Mouse (Mus musculus) embryo, embryonic 11 days (tissue): ENCODE measurements at regions not wholly inside any gene's neighbourhood (a gene's known extent, or its start where the extent isn't known, plus 50 kb on each side); places are given as distances from the start of the nearest gene placed in this dataset.

Experiments
- DNase-seq: peaks from one replicate; pipeline ENCODE4 v3.0.0-alpha.2; 2015

GRCm38 (mm10) chr6:89007516-89007915 lies 105.5 kb downstream of the Tpra1 start:
- no peak for DNase-seq

- peak; percentile 83 for DNase-seq
Observed at GRCm38 (mm10) chr6:89008614-89009171, 106.6 kb downstream of the Tpra1 start.

- DNase-seq, result peak; percentile 78
Observed at GRCm38 (mm10) chr6:89012998-89013689, 111.1 kb downstream of the Tpra1 start.

DNA sequence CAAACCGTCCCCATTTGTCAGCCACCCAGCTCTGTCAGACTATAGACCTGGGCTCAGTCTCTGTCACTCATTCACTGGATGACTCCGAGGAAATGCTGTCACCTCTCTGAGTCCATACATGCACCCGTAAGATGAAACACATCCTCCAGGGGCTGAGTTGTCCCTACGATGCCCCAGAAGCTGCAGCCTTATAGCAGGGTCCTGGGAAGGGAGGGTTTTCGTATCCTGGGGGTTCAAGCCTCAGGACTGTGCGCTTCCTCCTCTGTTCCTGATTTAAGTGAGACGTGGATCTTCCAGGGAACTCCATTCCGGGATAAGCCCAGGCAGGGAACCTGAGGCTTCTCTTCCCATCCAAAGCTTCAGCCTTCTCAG lies 111.6 kb downstream of the Tpra1 start:
- no peak for DNase-seq

DNA sequence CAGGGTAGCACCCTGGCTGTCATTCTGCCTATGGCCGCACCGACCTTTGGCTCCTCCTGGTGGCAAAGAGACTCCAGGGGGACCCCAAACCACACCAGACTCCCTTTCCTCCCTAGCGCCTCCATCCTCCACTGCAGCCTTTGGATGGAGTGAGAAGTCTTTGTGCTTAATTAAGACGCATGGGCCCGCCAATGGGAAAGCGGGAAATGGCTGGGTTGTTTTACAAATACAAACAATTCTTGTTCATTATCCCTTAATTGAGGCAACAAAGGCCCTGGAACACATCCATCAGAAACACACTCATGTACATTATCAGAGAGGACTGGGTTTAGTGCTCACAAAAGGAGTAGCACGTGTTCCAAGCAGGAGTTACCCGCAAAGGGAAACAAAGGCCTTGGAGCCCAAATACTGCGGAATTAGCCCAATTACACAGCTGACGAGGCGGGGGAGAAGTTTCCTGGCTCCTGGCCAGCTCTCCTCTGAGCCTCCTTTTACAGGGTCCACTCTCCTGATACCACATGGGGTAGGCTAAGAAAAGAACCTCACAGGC lies 122.1 kb downstream of the Tpra1 start:
- DNase-seq, result no peak

DNA sequence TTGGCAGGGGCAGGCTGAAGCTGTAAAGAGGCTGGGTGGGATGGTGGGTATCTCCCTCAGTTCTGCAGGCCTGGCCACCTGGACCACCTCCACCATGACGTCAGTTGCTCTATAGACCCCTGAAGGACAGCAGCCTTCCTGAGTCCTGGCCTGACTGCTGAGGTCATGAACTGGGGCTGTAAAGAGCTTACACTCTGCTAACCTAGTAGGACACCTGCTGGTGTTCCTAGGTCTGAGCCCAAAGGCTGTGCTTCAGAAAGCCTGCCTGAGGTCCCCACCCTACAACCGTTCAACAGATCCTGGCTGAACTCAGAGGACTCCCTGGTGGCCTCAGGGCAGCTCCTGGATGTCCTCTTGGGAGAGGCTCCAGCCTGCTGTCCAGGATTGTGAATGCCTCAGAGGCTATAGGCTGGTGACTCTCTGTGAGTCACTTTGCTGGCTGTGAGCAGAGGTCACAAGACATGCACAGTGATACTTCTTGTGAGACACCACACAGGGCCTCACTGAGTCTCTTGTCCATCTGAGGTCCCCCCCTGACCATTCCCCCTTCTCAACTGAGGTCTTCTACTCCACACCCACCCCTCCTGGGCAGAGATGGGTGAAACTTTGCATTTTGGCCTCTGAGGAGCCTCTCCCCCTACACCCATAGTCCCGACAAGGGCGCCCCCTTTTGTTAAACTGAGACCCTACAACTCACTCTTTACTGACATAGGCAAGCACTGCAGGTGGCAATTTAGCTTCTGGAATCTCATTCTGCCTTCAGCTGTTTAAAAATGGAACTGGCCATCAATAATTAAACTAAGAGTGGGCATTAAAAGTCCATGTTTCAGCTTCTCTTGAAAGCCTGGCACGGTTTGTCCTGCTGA lies 131.6 kb downstream of the Tpra1 start:
- DNase-seq, result no peak

- no peak for DNase-seq
Observed at GRCm38 (mm10) chr6:89034455-89034854, 132.4 kb downstream of the Tpra1 start.

GRCm38 (mm10) chr6:89035061-89035835 lies 133.2 kb downstream of the Tpra1 start:
- DNase-seq, result peak; percentile 54

GRCm38 (mm10) chr6:89035836-89036156 lies 133.7 kb downstream of the Tpra1 start:
- no peak for DNase-seq

DNA sequence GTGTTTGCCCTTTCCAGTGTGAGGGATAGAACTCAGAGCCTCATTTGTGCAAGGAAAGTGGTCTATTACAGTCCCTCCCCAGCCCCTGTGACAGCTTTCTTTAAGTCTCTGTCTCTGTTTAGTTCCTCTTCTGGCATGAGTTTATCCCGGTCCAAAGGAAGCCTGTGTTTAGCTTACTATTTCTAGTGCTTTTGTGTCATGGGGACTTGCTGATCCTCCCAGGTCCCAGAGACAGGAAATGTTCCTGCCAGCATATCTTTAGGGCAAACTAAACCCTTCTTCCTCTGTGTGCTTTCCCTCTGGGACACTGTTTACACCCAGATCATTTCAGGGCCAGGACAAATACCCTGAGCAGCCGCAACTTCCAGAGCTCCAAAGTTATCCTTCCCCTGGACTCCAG lies 135.3 kb downstream of the Tpra1 start:
- no peak for DNase-seq

- DNase-seq, result no peak
Observed at GRCm38 (mm10) chr6:89037901-89038300, 135.8 kb downstream of the Tpra1 start.

- no peak for DNase-seq
Observed at GRCm38 (mm10) chr6:89040919-89041318, 138.9 kb downstream of the Tpra1 start.

DNA sequence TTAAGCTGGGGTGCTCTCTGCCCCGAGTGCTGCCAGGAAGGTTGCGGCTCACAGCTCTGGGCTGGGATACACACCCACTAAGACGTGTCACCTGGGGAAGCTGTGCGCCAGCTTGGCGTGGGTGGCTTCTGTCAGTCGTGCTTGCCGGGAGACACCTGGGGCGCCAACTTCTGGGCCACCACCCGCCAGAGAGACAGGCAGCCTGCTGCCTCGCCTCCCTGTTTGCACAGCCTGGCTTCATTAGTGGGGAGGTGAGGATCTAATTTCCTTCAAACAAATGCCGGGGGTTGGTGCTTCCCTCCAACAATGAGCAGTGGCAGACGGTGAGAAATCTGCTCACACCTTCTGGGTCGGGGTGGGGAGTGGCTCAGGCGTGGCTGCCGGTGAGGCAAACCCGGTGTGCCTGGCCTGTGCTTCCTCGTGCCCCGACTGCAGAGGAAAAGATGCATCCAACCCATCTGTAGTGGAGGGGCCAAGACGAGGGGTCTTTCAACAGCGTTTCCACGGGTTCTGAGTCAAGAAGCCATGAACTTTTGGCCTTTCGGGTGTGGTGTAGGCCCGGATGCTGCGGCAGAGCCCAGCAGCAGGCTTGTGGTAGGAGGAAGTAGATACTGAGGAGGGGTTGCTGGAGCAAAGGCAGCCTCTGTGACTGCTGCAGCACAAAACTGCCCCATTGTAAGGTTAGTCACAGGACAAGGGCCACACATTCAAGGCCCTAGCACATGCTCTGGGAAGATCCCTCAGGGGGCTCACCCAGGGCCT lies 140.6 kb downstream of the Tpra1 start:
- peak; percentile 25 for DNase-seq

DNA sequence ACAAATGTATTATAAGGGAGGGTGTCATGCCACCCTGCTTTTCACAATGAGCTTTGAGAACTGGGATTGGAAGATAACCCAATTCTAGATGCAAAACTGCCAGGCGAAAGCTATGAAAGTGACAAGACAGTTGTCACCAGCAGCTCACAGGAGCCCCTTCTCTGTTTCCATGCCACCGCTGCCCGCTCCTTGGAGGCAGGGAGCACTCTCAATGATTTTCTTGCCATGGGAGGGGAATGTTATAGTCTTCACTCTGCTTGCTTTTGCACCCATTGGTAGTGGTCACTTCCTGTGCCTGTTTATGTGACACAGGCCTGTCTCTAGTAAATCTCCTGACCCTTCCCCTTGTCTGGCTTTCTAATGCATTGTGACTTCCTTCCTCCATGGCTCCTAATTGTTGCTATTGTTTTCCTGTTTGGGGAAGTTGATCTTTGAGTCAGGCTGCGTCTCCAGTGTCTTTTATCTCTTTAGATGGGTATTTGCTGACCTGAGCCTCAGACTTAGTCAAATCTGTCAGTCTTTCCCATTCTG lies 143.4 kb downstream of the Tpra1 start:
- no peak for DNase-seq

DNA sequence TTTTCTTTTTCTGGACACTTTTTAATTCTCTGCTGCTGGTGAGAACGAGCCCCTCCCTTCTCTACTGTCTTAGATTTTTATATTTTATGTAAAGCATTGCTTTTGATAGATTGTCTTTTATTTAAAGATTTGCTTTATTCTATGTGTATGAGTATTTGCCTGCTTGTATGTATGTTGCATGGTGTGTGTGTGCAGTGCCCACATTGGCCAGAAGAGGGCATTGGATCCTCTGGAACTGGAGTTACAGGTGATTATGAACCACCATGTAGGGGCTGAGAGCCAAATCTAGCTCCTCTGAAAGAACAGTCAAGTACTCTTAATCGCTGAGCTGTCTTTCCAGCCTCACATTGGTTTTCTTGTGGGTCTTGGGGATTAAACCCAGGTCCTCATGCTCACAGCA lies 144.4 kb downstream of the Tpra1 start:
- DNase-seq, result no peak

DNA sequence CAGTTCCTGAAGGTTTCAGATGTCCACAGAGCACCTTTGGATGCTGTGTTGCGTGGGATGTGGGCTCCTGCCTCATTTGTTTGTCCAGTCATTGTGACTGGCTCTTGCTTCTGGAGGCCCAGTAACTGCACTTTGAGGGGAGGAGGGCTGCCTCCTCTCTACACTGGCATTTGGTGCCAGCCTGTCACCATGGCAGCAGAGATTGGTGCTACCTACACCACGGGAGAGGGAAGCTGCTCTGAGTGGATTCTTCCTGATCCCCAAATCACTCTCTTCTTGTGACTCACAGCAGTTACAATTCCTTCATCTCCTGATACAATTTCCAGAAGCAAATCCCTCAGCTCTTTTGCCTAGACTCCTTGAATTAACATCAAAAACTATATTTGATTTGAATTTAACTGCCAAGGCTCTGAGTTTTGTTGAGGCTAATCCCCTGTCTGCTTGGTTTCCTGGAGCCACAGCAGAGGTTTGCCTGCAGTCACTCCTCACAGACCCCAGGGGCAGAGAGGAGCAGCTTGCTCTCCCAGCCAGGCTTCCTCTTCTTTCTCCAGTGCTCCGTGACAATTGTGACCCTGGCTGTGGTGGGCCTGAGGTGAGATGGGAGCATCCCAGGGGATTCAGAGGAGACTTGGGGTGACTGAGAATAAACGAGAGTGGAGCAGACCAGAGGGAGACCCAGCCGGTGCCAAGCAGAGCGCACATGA lies 145.7 kb downstream of the Tpra1 start:
- DNase-seq, result no peak

- no peak for DNase-seq
Observed at GRCm38 (mm10) chr6:89049290-89049689, 147.2 kb downstream of the Tpra1 start.

DNA sequence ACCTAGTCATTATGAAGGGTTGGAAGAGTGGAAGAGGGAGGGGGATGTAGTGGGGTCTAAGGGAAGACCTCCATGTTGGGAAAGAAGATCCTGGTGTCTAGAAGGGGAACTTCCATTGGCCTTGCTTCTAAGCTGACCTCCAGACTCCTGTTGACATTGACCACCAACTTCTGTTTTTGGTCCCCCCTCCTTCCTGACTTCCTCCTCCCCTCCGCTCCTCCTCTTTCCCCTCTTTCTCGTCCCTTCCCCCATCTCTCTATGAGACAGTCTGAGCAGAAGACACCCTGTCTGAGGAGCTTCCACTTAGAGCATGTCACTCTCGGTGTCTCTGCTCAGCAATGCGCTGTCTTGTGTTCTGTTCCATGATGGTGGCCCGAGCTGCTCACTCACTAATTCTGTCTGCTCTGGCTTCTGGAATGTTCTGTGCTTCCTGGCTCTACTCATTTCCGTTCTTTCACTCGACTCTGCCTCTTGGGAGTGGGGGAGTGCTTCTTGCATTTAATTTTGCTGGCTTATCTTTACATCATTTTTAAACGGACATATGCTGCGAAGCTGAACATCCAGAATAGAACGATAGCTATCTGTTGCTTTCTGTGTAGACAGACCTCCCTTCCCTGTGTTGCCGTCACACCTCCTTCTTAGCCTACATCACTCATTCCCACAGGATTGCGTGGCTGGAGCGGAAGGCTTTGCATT lies 148.7 kb downstream of the Tpra1 start:
- no peak for DNase-seq

- no peak for DNase-seq
Observed at GRCm38 (mm10) chr6:89052758-89053460, 150.9 kb downstream of the Tpra1 start.

DNA sequence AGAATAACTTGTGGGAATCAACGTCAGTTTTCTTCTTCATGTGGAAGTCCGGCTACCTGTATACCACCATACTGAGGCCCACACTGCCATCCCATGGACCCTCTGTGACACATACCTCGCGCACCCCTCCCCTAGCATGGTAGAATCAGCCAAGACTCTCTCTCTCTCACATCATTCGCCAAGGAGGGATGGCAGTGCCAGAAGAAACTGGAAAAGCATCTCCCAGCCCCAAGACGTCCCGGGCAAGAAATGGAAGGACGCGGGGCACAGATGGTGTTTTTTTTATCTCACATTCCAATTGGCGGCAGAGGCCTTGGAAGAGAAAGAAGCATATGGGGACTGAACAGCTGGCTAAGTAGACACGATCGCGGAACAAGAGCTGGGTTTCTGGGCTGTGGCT lies 152.0 kb downstream of the Tpra1 start:
- DNase-seq, result no peak
